Mouse (Mus musculus) MEL (cell line): ENCODE data around the gene Llgl1. TPM values are rescaled to one million over a fixed set of nuclear protein-coding genes. Genes with fewer than 3 reads are reported as not detected.
A peak's percentile ranks its signal among the peaks of the same experiment; 100 is the strongest.

Experiments used
- DNase-seq: peaks from one replicate; pipeline ENCODE4 v3.0.0; 2011; ENCODE audit warnings: low read depth, low spot score
- H3K27ac ChIP-seq: 2 replicates; pipeline ENCODE4 v1.5.1; 2012; ENCODE audit warnings: low read depth, mild to moderate bottlenecking, control low read depth, low read length, moderate library complexity; ENCODE audit not compliant: control insufficient read depth
- H3K27me3 ChIP-seq, 2 experiments: fragments of 150-350 bp in 1 of 2; sonication (generic) in 1 of 2; 2 replicates each; pipeline ENCODE4 v1.6.1; 2012; ENCODE audit warnings: low read length in 2 of 2, mild to moderate bottlenecking in 2 of 2, improper control_type of control experiment in 1 of 2, moderate library complexity in 1 of 2; ENCODE audit not compliant: insufficient read depth in 2 of 2, control insufficient read depth in 1 of 2
- H3K36me3 ChIP-seq, 2 experiments: 2 replicates each; pipeline ENCODE4 v1.6.1; 2012 to 2014; ENCODE audit warnings: low read length in 2 of 2, improper control_type of control experiment in 1 of 2, inconsistent platforms in 1 of 2, mild to moderate bottlenecking in 1 of 2; ENCODE audit not compliant: insufficient read depth in 2 of 2, control insufficient read depth in 1 of 2
- H3K4me1 ChIP-seq, 2 experiments: fragments of 150-350 bp in 1 of 2; sonication (generic) in 1 of 2; 2 replicates each; pipeline ENCODE4 v1.6.1; 2012; ENCODE audit warnings: low read length in 2 of 2, improper control_type of control experiment in 1 of 2, mild to moderate bottlenecking in 1 of 2; ENCODE audit not compliant: insufficient read depth in 2 of 2, control insufficient read depth in 1 of 2
- H3K4me3 ChIP-seq, 2 experiments: fragments of 150-350 bp in 1 of 2; sonication (generic) in 1 of 2; 2 replicates each; pipeline ENCODE4 v1.5.1; 2012; ENCODE audit warnings: low read depth in 2 of 2, low read length in 2 of 2, mild to moderate bottlenecking in 2 of 2, moderate library complexity in 2 of 2, control low read depth in 1 of 2, improper control_type of control experiment in 1 of 2; ENCODE audit not compliant: control insufficient read depth in 1 of 2, insufficient read depth in 1 of 2
- H3K79me2 ChIP-seq: 2 replicates; pipeline ENCODE4 v1.6.1; 2012; ENCODE audit warnings: mild to moderate bottlenecking, low read length, moderate library complexity; ENCODE audit not compliant: control insufficient read depth, poor library complexity, insufficient read depth
- H3K9ac ChIP-seq: 2 replicates; pipeline ENCODE4 v1.6.1; 2012; ENCODE audit warnings: low read depth, mild to moderate bottlenecking, control low read depth, low read length, moderate library complexity; ENCODE audit not compliant: control insufficient read depth, poor library complexity, severe bottlenecking
- H3K9me3 ChIP-seq: fragments of 150-350 bp; sonication (generic); replicated peaks from 2 replicates; pipeline ENCODE4 v1.6.1; 2012; ENCODE audit warnings: mild to moderate bottlenecking, low read length, improper control_type of control experiment, moderate library complexity; ENCODE audit not compliant: insufficient read depth
- CHD1 ChIP-seq: IDR thresholded peaks from 2 replicates; pipeline ENCODE4 v1.6.1; 2012; ENCODE audit warnings: low read depth, mild to moderate bottlenecking, inconsistent platforms, low read length, improper control_type of control experiment
- CTCF ChIP-seq, 3 experiments: IDR thresholded peaks in 2 of 3; conservative IDR thresholded peaks in 1 of 3; 2 replicates each; pipeline ENCODE4 v1.5.1; 2011 to 2012; ENCODE audit warnings: low read length in 3 of 3, low read depth in 2 of 3, mild to moderate bottlenecking in 2 of 3, improper control_type of control experiment in 1 of 3, inconsistent platforms in 1 of 3, mixed read lengths in 1 of 3, moderate library complexity in 1 of 3; ENCODE audit not compliant: control insufficient read depth in 1 of 3, insufficient read depth in 1 of 3, poor library complexity in 1 of 3, severe bottlenecking in 1 of 3
- E2F4 ChIP-seq: IDR thresholded peaks from 2 replicates; pipeline ENCODE4 v1.6.1; 2011; ENCODE audit warnings: low read depth, low read length, improper control_type of control experiment, borderline replicate concordance
- EP300 ChIP-seq, 2 experiments: IDR thresholded peaks; 2 replicates each; pipeline ENCODE4 v1.6.1; 2011; ENCODE audit warnings: improper control_type of control experiment in 2 of 2, low read length in 2 of 2, low read depth in 1 of 2, mild to moderate bottlenecking in 1 of 2
- ETS1 ChIP-seq: IDR thresholded peaks from 2 replicates; pipeline ENCODE4 v1.6.1; 2012; ENCODE audit warnings: low read depth, mild to moderate bottlenecking, inconsistent platforms, low read length, improper control_type of control experiment, moderate library complexity
- KAT2A ChIP-seq: conservative IDR thresholded peaks from 2 replicates; pipeline ENCODE4 v1.6.1; 2012; ENCODE audit warnings: low read depth, low read length, improper control_type of control experiment, inconsistent platforms
- MAFK ChIP-seq: IDR thresholded peaks from 2 replicates; pipeline ENCODE4 v1.6.1; 2011; ENCODE audit warnings: low read depth, mild to moderate bottlenecking, low read length, improper control_type of control experiment, borderline replicate concordance
- MXI1 ChIP-seq: IDR thresholded peaks from 2 replicates; pipeline ENCODE4 v1.6.1; 2011; ENCODE audit warnings: mild to moderate bottlenecking, low read depth, low read length, improper control_type of control experiment
- NELFE ChIP-seq: IDR thresholded peaks from 2 replicates; pipeline ENCODE4 v1.6.1; 2011; ENCODE audit warnings: low read depth, low read length, improper control_type of control experiment
- POLR2A ChIP-seq, 2 experiments: IDR thresholded peaks; 2 replicates each; pipeline ENCODE4 v1.6.1; 2011 to 2012; ENCODE audit warnings: low read length in 2 of 2, mild to moderate bottlenecking in 2 of 2, control low read depth in 1 of 2, improper control_type of control experiment in 1 of 2, low read depth in 1 of 2, moderate library complexity in 1 of 2; ENCODE audit not compliant: control insufficient read depth in 1 of 2, insufficient read depth in 1 of 2, poor library complexity in 1 of 2
- SIN3A ChIP-seq: IDR thresholded peaks from 2 replicates; pipeline ENCODE4 v1.6.1; 2012; ENCODE audit warnings: low read length, improper control_type of control experiment, inconsistent platforms
- USF1 ChIP-seq: IDR thresholded peaks from 2 replicates; pipeline ENCODE4 v1.6.1; 2014; ENCODE audit warnings: low read depth, mild to moderate bottlenecking, inconsistent platforms, low read length, improper control_type of control experiment, moderate library complexity
- ZC3H11A ChIP-seq: IDR thresholded peaks from 2 replicates; pipeline ENCODE4 v1.6.1; 2012; ENCODE audit warnings: low read depth, mild to moderate bottlenecking, inconsistent platforms, low read length, improper control_type of control experiment
- ZMIZ1 ChIP-seq: IDR thresholded peaks from 2 replicates; pipeline ENCODE4 v1.6.1; 2012; ENCODE audit warnings: low read depth, mild to moderate bottlenecking, inconsistent platforms, low read length, improper control_type of control experiment, moderate library complexity
- polyA plus RNA-seq, 2 experiments: library from polyadenylated mRNA; stranded (reverse) in 1 of 2; unstranded in 1 of 2; fragments of >175 nt in 1 of 2; fragments of >200 nt in 1 of 2; gene quantifications; 2 replicates each; pipeline versions ENCODE4 v1.2.1 to v1.2.4; 2012; ENCODE audit warnings: low replicate concordance in 2 of 2, low read depth in 1 of 2; ENCODE audit not compliant: insufficient read length in 2 of 2, insufficient read depth in 1 of 2, missing spikeins in 1 of 2
- total RNA-seq: library from RNA; depleted of rRNA; stranded (reverse); fragments of 300-350 nt; gene quantifications from 2 replicates; pipeline ENCODE4 v1.2.3, GENCODE M21; 2012

Gene Llgl1
- total and polyA plus RNA-seq, 3 experiments = 9.3 to 23.9 TPM; not detected in 1

GRCm38 (mm10) chr11:60707672-60708071 lies 8.1 kb downstream of the Llgl1 start:
- TF ChIP-seq ZMIZ1 = no peak
- TF ChIP-seq CHD1 = no peak
- TF ChIP-seq E2F4 = no peak
- TF ChIP-seq CTCF (IDR thresholded peaks at IDR 0.05 in 2 of 3, conservative IDR thresholded peaks at IDR 0.05 in 1 of 3; ENCODE audit: control insufficient read depth in 1 of 3, insufficient read depth in 1 of 3, low read depth in 2 of 3, low read length in 3 of 3, poor library complexity in 1 of 3, severe bottlenecking in 1 of 3) = no peak
- Histone ChIP-seq H3K36me3 (no peaks in the 10 kb centered on the region; a peak in 1 of 4 replicates), H3K9ac (no peak overlapping the region), H3K27me3 (no peaks in the 10 kb centered on the region), H3K79me2 (no peaks in the 10 kb centered on the region), H3K4me1 (no peaks in the 10 kb centered on the region), H3K27ac (no peak overlapping the region), H3K9me3 (no peaks in the 10 kb centered on the region), H3K4me3 (no peak overlapping the region)
- DNase-seq = peak; percentile 44

GRCm38 (mm10) chr11:60708631-60709030 lies 9.1 kb downstream of the Llgl1 start:
- Histone ChIP-seq H3K9ac (no peak overlapping the region), H3K36me3 (peaks cover 0 to 2% of the 10 kb centered on the region in 2 experiments; a peak in 1 of 4 replicates)
- no peak for TF ChIP-seq ZC3H11A
- no peak for TF ChIP-seq NELFE
- TF ChIP-seq E2F4 = no peak
- TF ChIP-seq ETS1 = no peak
- no peak for TF ChIP-seq MXI1
- TF ChIP-seq POLR2A (IDR thresholded peaks at IDR 0.05; ENCODE audit: control insufficient read depth in 1 of 2, insufficient read depth in 1 of 2, low read depth in 1 of 2, low read length in 2 of 2, poor library complexity in 1 of 2) = no peak
- no peak for TF ChIP-seq SIN3A
- no peak for TF ChIP-seq MAFK
- TF ChIP-seq CTCF (IDR thresholded peaks at IDR 0.05 in 2 of 3, conservative IDR thresholded peaks at IDR 0.05 in 1 of 3; ENCODE audit: control insufficient read depth in 1 of 3, insufficient read depth in 1 of 3, low read depth in 2 of 3, low read length in 3 of 3, poor library complexity in 1 of 3, severe bottlenecking in 1 of 3) = no peak
- TF ChIP-seq, all 39 proteins: peak for 0
- H3K27ac ChIP-seq = no peak overlapping the region
- no peaks in the 10 kb centered on the region for H3K9me3 ChIP-seq
- H3K4me1 ChIP-seq = no peaks in the 10 kb centered on the region
- no peaks in the 10 kb centered on the region for H3K79me2 ChIP-seq
- no peak for DNase-seq
- H3K4me3 ChIP-seq = no peak overlapping the region
- no peaks in the 10 kb centered on the region for H3K27me3 ChIP-seq

GRCm38 (mm10) chr11:60709481-60710465 lies 10.2 kb downstream of the Llgl1 start:
- Histone ChIP-seq H3K9me3 (no peaks in the 10 kb centered on the region), H3K36me3 (peaks cover 0 to 3% of the 10 kb centered on the region in 2 experiments; a peak in 1 of 4 replicates), H3K27me3 (no peaks in the 10 kb centered on the region), H3K79me2 (no peaks in the 10 kb centered on the region), H3K9ac (no peak overlapping the region), H3K4me3 (no peak overlapping the region), H3K27ac (no peak overlapping the region), H3K4me1 (no peaks in the 10 kb centered on the region)
- no peak for DNase-seq
- TF ChIP-seq KAT2A (no peak), ZMIZ1 (no peak), ETS1 (no peak), NELFE (no peak), EP300 (IDR thresholded peaks at IDR 0.05; ENCODE audit: low read depth in 1 of 2, low read length in 2 of 2) (no peak), USF1 (no peak)
